Mouse (Mus musculus): ENCODE data around the gene Lcp2.

The Lcp2 gene

GRCm38 (mm10) chr11:34047542-34047937, 820 bp downstream of the Lcp2 start:
- no peak for DNase-seq (ENCODE audit: low read depth, low spot score)

- no peak for DNase-seq (ENCODE audit: low read depth, low spot score)
These were observed 1.8 kb downstream of the Lcp2 start for GRCm38 (mm10) chr11:34048375-34049124.

- no peak for DNase-seq (ENCODE audit: low read depth, low spot score)
These were observed 2.3 kb downstream of the Lcp2 start for GRCm38 (mm10) chr11:34049125-34049379.

- DNase-seq (ENCODE audit: low read depth, low spot score) = no peak
These were observed 3.3 kb downstream of the Lcp2 start for GRCm38 (mm10) chr11:34050063-34050462.

- DNase-seq (ENCODE audit: low read depth, low spot score) = no peak
These were observed 3.9 kb downstream of the Lcp2 start for GRCm38 (mm10) chr11:34050643-34051042.

- DNase-seq (ENCODE audit: low read depth, low spot score) = no peak
These were observed 6.5 kb downstream of the Lcp2 start for GRCm38 (mm10) chr11:34053031-34053818.

- DNase-seq (ENCODE audit: low read depth, low spot score) = no peak
These were observed 7.5 kb downstream of the Lcp2 start for GRCm38 (mm10) chr11:34054031-34054727.

GRCm38 (mm10) chr11:34056715-34057114, 10.0 kb downstream of the Lcp2 start:
- DNase-seq (ENCODE audit: low read depth, low spot score) = no peak

- no peak for DNase-seq (ENCODE audit: low read depth, low spot score)
These were observed 11.6 kb downstream of the Lcp2 start for GRCm38 (mm10) chr11:34058332-34058731.

GRCm38 (mm10) chr11:34058960-34059359, 12.2 kb downstream of the Lcp2 start:
- no peak for DNase-seq (ENCODE audit: low read depth, low spot score)

- DNase-seq (ENCODE audit: low read depth, low spot score) = no peak
These were observed 15.0 kb downstream of the Lcp2 start for GRCm38 (mm10) chr11:34061740-34062139.

GRCm38 (mm10) chr11:34063257-34063656, 16.5 kb downstream of the Lcp2 start:
- DNase-seq (ENCODE audit: low read depth, low spot score) = no peak

- DNase-seq (ENCODE audit: low read depth, low spot score) = peak; percentile 7
These were observed 17.2 kb downstream of the Lcp2 start for GRCm38 (mm10) chr11:34063702-34064485.

GRCm38 (mm10) chr11:34070596-34070995, 23.9 kb downstream of the Lcp2 start:
- no peak for DNase-seq (ENCODE audit: low read depth, low spot score)

- peak; percentile 81 for DNase-seq (ENCODE audit: low read depth, low spot score)
These were observed 25.6 kb downstream of the Lcp2 start for GRCm38 (mm10) chr11:34072309-34072708.

GRCm38 (mm10) chr11:34073776-34074175, 27.1 kb downstream of the Lcp2 start:
- DNase-seq (ENCODE audit: low read depth, low spot score) = peak; percentile 81

- no peak for DNase-seq (ENCODE audit: low read depth, low spot score)
These were observed 31.1 kb downstream of the Lcp2 start for GRCm38 (mm10) chr11:34077870-34078269.

- DNase-seq (ENCODE audit: low read depth, low spot score) = no peak
These were observed 31.9 kb downstream of the Lcp2 start for GRCm38 (mm10) chr11:34078581-34078980.

- DNase-seq (ENCODE audit: low read depth, low spot score) = no peak
These were observed 33.1 kb downstream of the Lcp2 start for GRCm38 (mm10) chr11:34079542-34080464.

GRCm38 (mm10) chr11:34083795-34084194, 37.1 kb downstream of the Lcp2 start:
- DNase-seq (ENCODE audit: low read depth, low spot score) = no peak

GRCm38 (mm10) chr11:34084639-34085038, 37.9 kb downstream of the Lcp2 start:
- no peak for DNase-seq (ENCODE audit: low read depth, low spot score)
